Mouse (Mus musculus): ENCODE results near the gene Gm49383. TPM values are rescaled to one million over a fixed set of nuclear protein-coding genes. Genes with fewer than 3 reads are reported as not detected.

The Gm49383 gene
- polyA plus RNA-seq, 1 experiment from 2014 or later, result 35.2 TPM

GRCm38 (mm10) chr12:69150049-69150448 lies 46.9 kb downstream of the Gm49383 start:
- H3K4me1 ChIP-seq, result no peaks in the 10 kb centered on the region
- H3K9me3 ChIP-seq, result no peaks in the 10 kb centered on the region
- no peaks in the 10 kb centered on the region for H3K27me3 ChIP-seq (ENCODE audit: insufficient read depth, poor library complexity, severe bottlenecking)
- no peak overlapping the region for H3K27ac ChIP-seq
- no peak for DNase-seq (ENCODE audit: low spot score)
- no peak overlapping the region for H3K4me3 ChIP-seq
- WGBS, result 79% methylated on average over 13 of the region's 13 CpGs
- no peaks in the 10 kb centered on the region for H3K36me3 ChIP-seq

- H3K27me3 ChIP-seq (ENCODE audit: insufficient read depth, poor library complexity, severe bottlenecking), result no peaks in the 10 kb centered on the region
- no peaks in the 10 kb centered on the region for H3K36me3 ChIP-seq
- no peak overlapping the region for H3K4me3 ChIP-seq
- H3K27ac ChIP-seq, result no peak overlapping the region
- DNase-seq (ENCODE audit: low spot score), result no peak
- WGBS, result 87% methylated on average over 5 of the region's 5 CpGs
- no peaks in the 10 kb centered on the region for H3K9me3 ChIP-seq
- H3K4me1 ChIP-seq, result no peaks in the 10 kb centered on the region
These were observed 49.7 kb downstream of the Gm49383 start for GRCm38 (mm10) chr12:69147166-69147735.

GRCm38 (mm10) chr12:69143460-69143859 lies 53.4 kb downstream of the Gm49383 start:
- DNase-seq (ENCODE audit: low spot score), result no peak
- H3K36me3 ChIP-seq, result no peaks in the 10 kb centered on the region
- H3K9me3 ChIP-seq, result no peaks in the 10 kb centered on the region
- H3K4me1 ChIP-seq, result no peaks in the 10 kb centered on the region
- no peak overlapping the region for H3K4me3 ChIP-seq
- WGBS, result 73% methylated on average over 6 of the region's 6 CpGs
- H3K27ac ChIP-seq, result no peak overlapping the region
- H3K27me3 ChIP-seq (ENCODE audit: insufficient read depth, poor library complexity, severe bottlenecking), result no peaks in the 10 kb centered on the region

- no peaks in the 10 kb centered on the region for H3K36me3 ChIP-seq
- H3K4me3 ChIP-seq, result no peak overlapping the region
- 80% methylated on average over 7 of the region's 7 CpGs for WGBS
- no peaks in the 10 kb centered on the region for H3K9me3 ChIP-seq
- no peak overlapping the region for H3K27ac ChIP-seq
- H3K27me3 ChIP-seq (ENCODE audit: insufficient read depth, poor library complexity, severe bottlenecking), result no peaks in the 10 kb centered on the region
- no peaks in the 10 kb centered on the region for H3K4me1 ChIP-seq
- no peak for DNase-seq (ENCODE audit: low spot score)
These were observed 57.1 kb downstream of the Gm49383 start for GRCm38 (mm10) chr12:69139841-69140240.

- Histone ChIP-seq H3K4me1 (no peaks in the 10 kb centered on the region), H3K27ac (no peak overlapping the region), H3K4me3 (no peak overlapping the region), H3K9me3 (no peaks in the 10 kb centered on the region), H3K27me3 (ENCODE audit: insufficient read depth, poor library complexity, severe bottlenecking) (no peaks in the 10 kb centered on the region), H3K36me3 (no peaks in the 10 kb centered on the region)
- no peak for DNase-seq (ENCODE audit: low spot score)
- 77% methylated on average over 3 of the region's 3 CpGs for WGBS
These were observed 57.7 kb downstream of the Gm49383 start for GRCm38 (mm10) chr12:69139201-69139600.

Small RNA genes within 50 kb of the gene (microRNA-seq; reads per million reads assigned to microRNA genes)
- gene Gm47287, result not detected
- not detected for gene Gm47295

Other genes with a start within 250 kb of the Gm49383 start
- gene Rps29, start 37.9 kb downstream of the Gm49383 start, polyA plus RNA-seq (2016; fragmentation: Nextera tagmentation; extraction: Ambion mirVana), result 1,118 and 1,148 TPM in 2 replicates
- 20.0 and 24.3 TPM in 2 replicates for gene Lrr1, start 28.3 kb downstream of the Gm49383 start, polyA plus RNA-seq (2016; fragmentation: Nextera tagmentation; extraction: Ambion mirVana)
- gene Rpl36al, start 13.0 kb downstream of the Gm49383 start, polyA plus RNA-seq (2016; fragmentation: Nextera tagmentation; extraction: Ambion mirVana), result 572 and 611 TPM in 2 replicates
- gene Mgat2, start 12.9 kb downstream of the Gm49383 start, polyA plus RNA-seq (2016; fragmentation: Nextera tagmentation; extraction: Ambion mirVana), result 43.2 and 49.6 TPM in 2 replicates
- 9.3 and 13.0 TPM in 2 replicates for gene Dnaaf2, start 1.3 kb upstream of the Gm49383 start, polyA plus RNA-seq (2016; fragmentation: Nextera tagmentation; extraction: Ambion mirVana)
- gene Gm49384, start 7.2 kb upstream of the Gm49383 start, polyA plus RNA-seq (2016; fragmentation: Nextera tagmentation; extraction: Ambion mirVana), result 24.3 and 29.5 TPM in 2 replicates
- 20.9 and 28.7 TPM in 2 replicates for gene Pole2, start 31.1 kb upstream of the Gm49383 start, polyA plus RNA-seq (2016; fragmentation: Nextera tagmentation; extraction: Ambion mirVana)
- 3.5 and 7.3 TPM in 2 replicates for gene Klhdc1, start 44.1 kb upstream of the Gm49383 start, polyA plus RNA-seq (2016; fragmentation: Nextera tagmentation; extraction: Ambion mirVana)
- 142 and 162 TPM in 2 replicates for gene Klhdc2, start 99.6 kb upstream of the Gm49383 start, polyA plus RNA-seq (2016; fragmentation: Nextera tagmentation; extraction: Ambion mirVana)
- 68.1 and 78.1 TPM in 2 replicates for gene Nemf, start 160.1 kb upstream of the Gm49383 start, polyA plus RNA-seq (2016; fragmentation: Nextera tagmentation; extraction: Ambion mirVana)
- gene Arf6, start 175.0 kb upstream of the Gm49383 start, polyA plus RNA-seq (2016; fragmentation: Nextera tagmentation; extraction: Ambion mirVana), result 37.1 and 50.4 TPM in 2 replicates
- gene Gm9887, start 175.4 kb upstream of the Gm49383 start, polyA plus RNA-seq (2016; fragmentation: Nextera tagmentation; extraction: Ambion mirVana), result 0.95 and 1.8 TPM in 2 replicates